Mouse (Mus musculus) MEL (cell line): Measurements from ENCODE around the gene Tbcb.

ENCODE experiments used
- CTCF ChIP-seq, 3 experiments: IDR thresholded peaks in 2 of 3; conservative IDR thresholded peaks in 1 of 3; 2 replicates each; pipeline ENCODE4 v1.5.1; 2011 to 2012; ENCODE audit warnings: low read length in 3 of 3, low read depth in 2 of 3, mild to moderate bottlenecking in 2 of 3, improper control_type of control experiment in 1 of 3, inconsistent platforms in 1 of 3, mixed read lengths in 1 of 3, moderate library complexity in 1 of 3; ENCODE audit not compliant: control insufficient read depth in 1 of 3, insufficient read depth in 1 of 3, poor library complexity in 1 of 3, severe bottlenecking in 1 of 3
- EP300 ChIP-seq, 2 experiments: IDR thresholded peaks; 2 replicates each; pipeline ENCODE4 v1.6.1; 2011; ENCODE audit warnings: improper control_type of control experiment in 2 of 2, low read length in 2 of 2, low read depth in 1 of 2, mild to moderate bottlenecking in 1 of 2
- GATA1 ChIP-seq: IDR thresholded peaks from 2 replicates; pipeline ENCODE4 v1.6.1; 2011; ENCODE audit warnings: low read depth, low read length, improper control_type of control experiment
- HCFC1 ChIP-seq: IDR thresholded peaks from 2 replicates; pipeline ENCODE4 v1.6.1; 2012; ENCODE audit warnings: low read depth, mild to moderate bottlenecking, inconsistent platforms, low read length, improper control_type of control experiment, moderate library complexity
- JUND ChIP-seq: IDR thresholded peaks from 2 replicates; pipeline ENCODE4 v1.6.1; 2011; ENCODE audit warnings: low read depth, mild to moderate bottlenecking, improper control_type of control experiment, low read length
- KAT2A ChIP-seq: conservative IDR thresholded peaks from 2 replicates; pipeline ENCODE4 v1.6.1; 2012; ENCODE audit warnings: low read depth, low read length, improper control_type of control experiment, inconsistent platforms
- MYC ChIP-seq: IDR thresholded peaks from 2 replicates; pipeline ENCODE4 v1.6.1; 2011; ENCODE audit warnings: low read depth, mild to moderate bottlenecking, low read length, improper control_type of control experiment, moderate library complexity
- POLR2A ChIP-seq, 2 experiments: IDR thresholded peaks; 2 replicates each; pipeline ENCODE4 v1.6.1; 2011 to 2012; ENCODE audit warnings: low read length in 2 of 2, mild to moderate bottlenecking in 2 of 2, control low read depth in 1 of 2, improper control_type of control experiment in 1 of 2, low read depth in 1 of 2, moderate library complexity in 1 of 2; ENCODE audit not compliant: control insufficient read depth in 1 of 2, insufficient read depth in 1 of 2, poor library complexity in 1 of 2
- TAL1 ChIP-seq: IDR thresholded peaks from 2 replicates; pipeline ENCODE4 v1.6.1; 2012; ENCODE audit warnings: mild to moderate bottlenecking, inconsistent platforms, low read length, moderate library complexity, mixed read lengths
- USF1 ChIP-seq: IDR thresholded peaks from 2 replicates; pipeline ENCODE4 v1.6.1; 2014; ENCODE audit warnings: low read depth, mild to moderate bottlenecking, inconsistent platforms, low read length, improper control_type of control experiment, moderate library complexity

DNA sequence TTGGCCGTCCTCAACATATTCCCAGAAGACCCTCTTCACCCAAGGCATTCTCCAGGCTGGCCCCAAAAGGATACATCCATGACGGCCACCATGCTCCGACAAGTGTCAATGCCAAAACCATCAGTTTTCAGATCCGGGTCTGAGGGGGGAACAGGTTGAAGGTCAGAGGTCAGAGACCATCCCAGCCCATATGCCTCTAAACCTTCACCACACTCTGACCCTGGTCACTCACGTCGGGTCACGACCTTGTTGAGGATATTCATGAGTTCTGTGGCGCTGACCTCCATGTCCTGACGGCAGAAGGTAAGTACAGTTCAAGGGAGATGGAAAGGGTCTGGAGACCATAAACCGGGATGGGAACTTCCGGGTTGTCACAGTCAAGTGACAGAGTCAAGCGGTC is 40.0 kb downstream of the Tbcb start:
- TF ChIP-seq HCFC1 (no peak), EP300 (IDR thresholded peaks at IDR 0.05; ENCODE audit: low read depth in 1 of 2, low read length in 2 of 2) (no peak), TAL1 (no peak), JUND (no peak), GATA1 (no peak), CTCF (IDR thresholded peaks at IDR 0.05 in 2 of 3, conservative IDR thresholded peaks at IDR 0.05 in 1 of 3; ENCODE audit: control insufficient read depth in 1 of 3, insufficient read depth in 1 of 3, low read depth in 2 of 3, low read length in 3 of 3, poor library complexity in 1 of 3, severe bottlenecking in 1 of 3) (no peak), POLR2A (IDR thresholded peaks at IDR 0.05; ENCODE audit: control insufficient read depth in 1 of 2, insufficient read depth in 1 of 2, low read depth in 1 of 2, low read length in 2 of 2, poor library complexity in 1 of 2) (no peak), USF1 (no peak), KAT2A (no peak), MYC (no peak)
